Mouse (Mus musculus): ENCODE measurements around the gene Asah2. TPM values are rescaled to one million over a fixed set of nuclear protein-coding genes. Genes with fewer than 3 reads are reported as not detected.

Gene Asah2
- polyA plus RNA-seq, 1 experiment from 2014 or later, result 0.77 TPM

- Histone ChIP-seq H3K4me2 (replicated peaks) (no peak overlapping the region), H3K27me3 (no peaks in the 10 kb centered on the region), H3K9me3 (no peaks in the 10 kb centered on the region), H3K4me3 (replicated peaks) (no peak overlapping the region), H3K36me3 (no peaks in the 10 kb centered on the region), H3K4me1 (replicated peaks) (no peaks in the 10 kb centered on the region), H3K9ac (replicated peaks) (no peak overlapping the region), H3K27ac (no peak overlapping the region)
- ATAC-seq, result no peak
- WGBS, result 95% methylated on average over 2 of the region's 2 CpGs
Measured at GRCm38 (mm10) chr19:31960434-31960833, 147.6 kb downstream of the Asah2 start.

GRCm38 (mm10) chr19:31956359-31956758 lies 151.7 kb downstream of the Asah2 start:
- Histone ChIP-seq H3K9ac (replicated peaks) (no peak overlapping the region), H3K27ac (no peak overlapping the region), H3K4me1 (replicated peaks) (no peaks in the 10 kb centered on the region), H3K4me2 (replicated peaks) (no peak overlapping the region), H3K4me3 (replicated peaks) (no peak overlapping the region), H3K9me3 (no peaks in the 10 kb centered on the region), H3K36me3 (no peaks in the 10 kb centered on the region), H3K27me3 (no peaks in the 10 kb centered on the region)
- WGBS, result 81% methylated on average over 2 of the region's 2 CpGs
- no peak for ATAC-seq

DNA sequence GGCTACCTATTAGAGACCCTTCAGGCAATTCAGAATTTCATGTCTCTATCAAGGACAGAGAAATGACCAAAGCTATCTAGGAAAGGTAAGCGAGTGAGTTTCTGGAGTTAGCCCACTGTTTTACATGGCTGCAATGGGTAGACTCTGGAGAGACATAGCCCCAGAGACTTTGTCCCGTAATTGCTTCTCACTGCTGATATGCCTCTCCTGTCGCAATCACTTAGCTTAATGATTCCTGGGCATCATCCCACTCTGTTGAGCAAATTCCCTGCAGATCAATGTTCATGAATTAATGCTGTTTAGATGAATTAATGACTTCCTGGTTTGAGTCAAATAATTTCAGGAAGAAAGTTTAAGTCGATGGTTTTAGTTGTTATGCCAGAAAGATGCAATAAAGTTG lies 153.3 kb downstream of the Asah2 start:
- Histone ChIP-seq H3K36me3 (no peaks in the 10 kb centered on the region), H3K27ac (no peak overlapping the region), H3K27me3 (no peaks in the 10 kb centered on the region), H3K9me3 (no peaks in the 10 kb centered on the region), H3K9ac (replicated peaks) (no peak overlapping the region), H3K4me2 (replicated peaks) (no peak overlapping the region), H3K4me1 (replicated peaks) (no peaks in the 10 kb centered on the region), H3K4me3 (replicated peaks) (no peak overlapping the region)
- 88% methylated on average over 4 of the region's 4 CpGs for WGBS
- no peak for ATAC-seq

DNA sequence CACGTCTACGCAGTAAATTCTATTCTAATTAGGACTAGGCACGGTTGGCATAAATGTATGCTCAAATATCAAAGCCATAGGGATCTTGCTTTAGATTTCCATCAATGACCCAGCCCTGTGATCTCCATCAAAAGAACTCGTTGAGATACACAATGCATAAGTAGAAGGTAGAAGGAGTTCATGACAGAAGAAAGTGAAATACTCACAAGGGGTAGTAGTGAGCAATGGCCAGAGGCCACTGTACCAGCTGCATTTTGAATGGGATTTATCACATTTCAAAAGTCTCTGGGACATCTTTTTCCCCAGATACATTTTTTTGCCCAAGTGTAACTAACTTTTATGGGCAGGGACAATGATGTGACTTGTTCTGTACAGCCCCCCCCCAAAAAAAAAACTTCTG lies 153.7 kb downstream of the Asah2 start:
- Histone ChIP-seq H3K27me3 (no peaks in the 10 kb centered on the region), H3K9ac (replicated peaks) (no peak overlapping the region), H3K4me3 (replicated peaks) (no peak overlapping the region), H3K4me1 (replicated peaks) (no peaks in the 10 kb centered on the region), H3K27ac (no peak overlapping the region), H3K36me3 (no peaks in the 10 kb centered on the region), H3K4me2 (replicated peaks) (no peak overlapping the region), H3K9me3 (no peaks in the 10 kb centered on the region)
- WGBS, result 80% methylated on average over 4 of the region's 4 CpGs
- ATAC-seq, result no peak

GRCm38 (mm10) chr19:31953799-31954198 lies 154.2 kb downstream of the Asah2 start:
- H3K4me1 ChIP-seq (replicated peaks), result no peaks in the 10 kb centered on the region
- ATAC-seq, result no peak
- no peaks in the 10 kb centered on the region for H3K36me3 ChIP-seq
- no peaks in the 10 kb centered on the region for H3K9me3 ChIP-seq
- H3K4me3 ChIP-seq (replicated peaks), result no peak overlapping the region
- no peak overlapping the region for H3K27ac ChIP-seq
- H3K4me2 ChIP-seq (replicated peaks), result no peak overlapping the region
- 82% methylated on average over 2 of the region's 2 CpGs for WGBS
- H3K27me3 ChIP-seq, result no peaks in the 10 kb centered on the region
- H3K9ac ChIP-seq (replicated peaks), result no peak overlapping the region

- H3K27me3 ChIP-seq, result no peaks in the 10 kb centered on the region
- H3K4me3 ChIP-seq (replicated peaks), result no peak overlapping the region
- H3K9ac ChIP-seq (replicated peaks), result no peak overlapping the region
- no peak overlapping the region for H3K4me2 ChIP-seq (replicated peaks)
- 84% methylated on average over 7 of the region's 7 CpGs for WGBS
- no peak for ATAC-seq
- H3K27ac ChIP-seq, result no peak overlapping the region
- no peaks in the 10 kb centered on the region for H3K4me1 ChIP-seq (replicated peaks)
- H3K36me3 ChIP-seq, result no peaks in the 10 kb centered on the region
- H3K9me3 ChIP-seq, result no peaks in the 10 kb centered on the region
Measured at GRCm38 (mm10) chr19:31950793-31951489, 157.1 kb downstream of the Asah2 start.

Other genes with a start within 250 kb of the Asah2 start
- not detected in 2 replicates for gene A1cf, start 239.4 kb downstream of the Asah2 start, polyA plus RNA-seq (2015; fragmentation: Nextera tagmentation; extraction: Ambion mirVana)

Data from midbrain, embryonic 13.5 days (tissue).